Comparison of ENCODE assay signal across 22 mouse cellular contexts in the genomic region with DNA sequence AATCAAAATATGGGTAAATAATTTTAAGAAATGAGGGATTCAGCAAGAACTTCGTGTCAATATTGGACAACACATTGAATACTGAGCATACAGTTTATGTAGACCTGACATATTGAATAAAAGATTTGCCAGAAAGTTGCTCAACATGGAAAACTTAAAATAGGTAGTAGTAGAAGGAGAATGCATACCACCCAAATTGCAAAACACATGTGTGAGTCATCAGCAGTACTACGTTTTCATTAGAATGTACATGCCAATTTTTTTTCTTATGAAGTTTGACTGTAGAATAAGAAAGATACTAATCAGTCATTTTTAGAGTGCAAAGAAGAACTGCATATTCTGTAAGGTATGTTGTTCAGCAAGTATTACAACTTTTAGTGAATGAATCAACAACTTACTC.
DNase-seq lines count a peak whose midpoint lies in the region; ATAC-seq and TF ChIP-seq lines count a peak whose summit lies in the region.
"Had no signal": no experiment of that assay in that cellular context is flagged by ENCODE, and none has a peak within 500 bp of the region (broad histone marks: within the 10 kb centered on the region; RNA-seq: fewer than 3 reads in every experiment).

No protein-coding gene starts in this region.

- TF ChIP-seq CTCF in C2C12 (IDR thresholded peaks at IDR 0.05; ENCODE audit: control insufficient read depth, insufficient read depth, insufficient read length): no peak

- ATAC-seq in embryonic facial prominence, embryonic 14.5 days (ENCODE audit: low read depth): no peak
- ATAC-seq: activated CD4-positive, CD25-positive, alpha-beta regulatory T cell, adult 4 months; forebrain, postnatal 0 days; Patski had no signal

- H3K79me3 ChIP-seq in C2C12 (ENCODE audit: low read depth): no peaks in the 10 kb centered on the region

- no peak overlapping the region for H3K4me2 ChIP-seq in embryonic facial prominence, embryonic 14.5 days (ENCODE audit: low read depth, low read length)
- H3K4me2 ChIP-seq in myocyte (ENCODE audit: low read depth): no peak overlapping the region
- H3K4me2 ChIP-seq: embryonic facial prominence, embryonic 13.5 days; forebrain, embryonic 13.5 days; forebrain, embryonic 15.5 days had no signal

- H3ac ChIP-seq in C2C12 (ENCODE audit: control insufficient read depth, insufficient read length, low read depth) (no peak overlapping the region), myocyte (ENCODE audit: control insufficient read depth, insufficient read length) (no peak overlapping the region)

- H3K36me3 ChIP-seq in embryonic facial prominence, embryonic 14.5 days (ENCODE audit: control insufficient read depth, insufficient read depth, low read length): no peaks in the 10 kb centered on the region
- H3K36me3 ChIP-seq in embryonic facial prominence, embryonic 10.5 days (replicated peaks): no peaks in the 10 kb centered on the region
- no peaks in the 10 kb centered on the region for H3K36me3 ChIP-seq in C2C12 (ENCODE audit: control insufficient read depth, insufficient read depth)
- no peaks in the 10 kb centered on the region for H3K36me3 ChIP-seq in myocyte (ENCODE audit: control insufficient read depth, insufficient read depth)
- H3K36me3 ChIP-seq: embryonic facial prominence, embryonic 13.5 days; forebrain, embryonic 15.5 days had no signal

- no peak overlapping the region for H3K4me3 ChIP-seq in embryonic facial prominence, embryonic 14.5 days (ENCODE audit: low read depth, low read length)
- no peak overlapping the region for H3K4me3 ChIP-seq in embryonic facial prominence, embryonic 10.5 days
- no peak overlapping the region for H3K4me3 ChIP-seq in C2C12 (ENCODE audit: insufficient read depth, poor library complexity, severe bottlenecking)
- no peak overlapping the region for H3K4me3 ChIP-seq in myocyte
- H3K4me3 ChIP-seq: embryonic facial prominence, embryonic 13.5 days; forebrain, embryonic 13.5 days; forebrain, embryonic 15.5 days had no signal

- no peak overlapping the region for H3K27ac ChIP-seq in embryonic facial prominence, embryonic 14.5 days (replicated peaks; ENCODE audit: low read depth, low read length)
- H3K27ac ChIP-seq in embryonic facial prominence, embryonic 10.5 days (replicated peaks): no peak overlapping the region
- H3K27ac ChIP-seq: embryonic facial prominence, embryonic 13.5 days; forebrain, embryonic 13.5 days; forebrain, embryonic 15.5 days had no signal

- no peak overlapping the region for H3K9ac ChIP-seq in embryonic facial prominence, embryonic 14.5 days (ENCODE audit: low read depth, low read length)
- H3K9ac ChIP-seq: embryonic facial prominence, embryonic 13.5 days; forebrain, embryonic 13.5 days; forebrain, embryonic 15.5 days; forebrain, postnatal 0 days had no signal

- H3K79me2 ChIP-seq in C2C12 (ENCODE audit: control insufficient read depth, insufficient read depth): no peaks in the 10 kb centered on the region
- no peaks in the 10 kb centered on the region for H3K79me2 ChIP-seq in myocyte (ENCODE audit: control insufficient read depth, insufficient read depth)

- no peaks in the 10 kb centered on the region for H3K9me3 ChIP-seq in embryonic facial prominence, embryonic 14.5 days (ENCODE audit: control insufficient read depth, low read length)
- no peaks in the 10 kb centered on the region for H3K9me3 ChIP-seq in embryonic facial prominence, embryonic 10.5 days
- H3K9me3 ChIP-seq: embryonic facial prominence, embryonic 13.5 days; forebrain, embryonic 13.5 days; forebrain, embryonic 15.5 days had no signal

- peak; percentile 0 for DNase-seq in embryonic facial prominence, embryonic 14.5 days (ENCODE audit: low spot score)
- no peak for DNase-seq in embryonic facial prominence, embryonic 10.5 days (ENCODE audit: low spot score)
- DNase-seq in 3T3-L1 (ENCODE audit: low read depth, low spot score): peak; percentile 51
- DNase-seq in testis, postnatal 10 days (ENCODE audit: low spot score): no peak
- no peak for DNase-seq in urinary bladder, postnatal 4 days (ENCODE audit: low spot score in 2 of 2)
- DNase-seq: adrenal gland, adult 8-10 months; adrenal gland, postnatal 14 days; adrenal gland, postnatal 36 days; B cell, adult 2 months; cerebellum, adult 11-12 months; cerebellum, adult 2 months; cerebellum, adult 9-10 months; cerebellum, postnatal 10 days; cerebellum, postnatal 25 days; forebrain, postnatal 0 days had no signal

- TF ChIP-seq POLR2A in myocyte (IDR thresholded peaks at IDR 0.05; ENCODE audit: insufficient read length, low read depth): no peak

- WGBS in embryonic facial prominence, embryonic 14.5 days: 73% methylated on average over 2 of the region's 2 CpGs
- WGBS in embryonic facial prominence, embryonic 10.5 days: 81% methylated on average over 2 of the region's 2 CpGs

- no peaks in the 10 kb centered on the region for H3K27me3 ChIP-seq in embryonic facial prominence, embryonic 14.5 days (replicated peaks; ENCODE audit: control insufficient read depth, insufficient read depth, low read length)
- no peaks in the 10 kb centered on the region for H3K27me3 ChIP-seq in embryonic facial prominence, embryonic 10.5 days (replicated peaks; ENCODE audit: low read depth, poor library complexity, severe bottlenecking)
- no peaks in the 10 kb centered on the region for H3K27me3 ChIP-seq in C2C12 (ENCODE audit: control insufficient read depth, insufficient read depth, insufficient read length)
- H3K27me3 ChIP-seq in myocyte (ENCODE audit: control insufficient read depth, insufficient read depth, insufficient read length): no peaks in the 10 kb centered on the region
- H3K27me3 ChIP-seq: embryonic facial prominence, embryonic 13.5 days; forebrain, embryonic 13.5 days; forebrain, embryonic 15.5 days; Patski had no signal

- H3K4me1 ChIP-seq in embryonic facial prominence, embryonic 14.5 days (ENCODE audit: control insufficient read depth, insufficient read depth, low read length): no peaks in the 10 kb centered on the region
- H3K4me1 ChIP-seq in embryonic facial prominence, embryonic 10.5 days: no peaks in the 10 kb centered on the region
- H3K4me1 ChIP-seq: embryonic facial prominence, embryonic 13.5 days; forebrain, embryonic 13.5 days; forebrain, embryonic 15.5 days had no signal

TF ChIP-seq in C2C12, 6 proteins besides CTCF, POLR2A, EP300 and RAD21:
- TF ChIP-seq CEBPB (IDR thresholded peaks at IDR 0.05; ENCODE audit: low read depth) (peak; percentile 28), MYOD1 (IDR thresholded peaks at IDR 0.05; ENCODE audit: control insufficient read depth, insufficient read length, low read depth) (no peak)

TF ChIP-seq in myocyte, 11 proteins besides CTCF, POLR2A, EP300 and RAD21:
- TF ChIP-seq MYOG (IDR thresholded peaks at IDR 0.05; ENCODE audit: control insufficient read depth in 1 of 3, insufficient read depth in 1 of 3, insufficient read length in 2 of 3, low read depth in 2 of 3): no peak
- peak; percentile 46; the same call in 1 of the 2 replicates for TF ChIP-seq CEBPB (IDR thresholded peaks at IDR 0.05; ENCODE audit: insufficient read depth, poor library complexity, severe bottlenecking)

Comparison
In these comparisons a context has a peak if more than half of its experiments do, and no peak if none do; other contexts are left out.
1. DNase-seq: peak in embryonic facial prominence, embryonic 14.5 days (single experiment) and 3T3-L1 (single experiment); none in embryonic facial prominence, embryonic 10.5 days (single experiment), testis, postnatal 10 days (single experiment) and urinary bladder, postnatal 4 days (0 of 2).